Mouse (Mus musculus) mature B cell (primary cell): ENCODE data around the gene Eid2b.

ENCODE experiments used
- in situ Hi-C: fragments of 300-500 bp; cut with MboI; formaldehyde crosslinking; loops from 2 replicates; pipeline ENCODE4 v1.14.3; 2019

Eid2b gene

GRCm38 (mm10) chr7:28301616-28302433, 24.3 kb downstream of the Eid2b start, which contains the start of gene Dll3:
Gene Dll3 (minus strand): TSS chr7:28302238.
- in situ Hi-C loops: no loop called here

- in situ Hi-C loops: no loop called here
Observed at GRCm38 (mm10) chr7:28305641-28306040, 28.1 kb downstream of the Eid2b start.

- in situ Hi-C loops: no loop called here
Observed at GRCm38 (mm10) chr7:28306216-28306615, 28.7 kb downstream of the Eid2b start.

GRCm38 (mm10) chr7:28309737-28310136, 32.2 kb downstream of the Eid2b start:
- in situ Hi-C loops: no loop called here

GRCm38 (mm10) chr7:28311151-28311925, 33.8 kb downstream of the Eid2b start:
- in situ Hi-C loops: no loop called here

GRCm38 (mm10) chr7:28311926-28312543, 34.5 kb downstream of the Eid2b start, which contains the start of gene Timm50:
Gene Timm50 (minus strand): TSS chr7:28312072.
- in situ Hi-C loops: no loop called here

GRCm38 (mm10) chr7:28318036-28318435, 40.5 kb downstream of the Eid2b start:
- in situ Hi-C loops: no loop called here

- in situ Hi-C loops: no loop called here
Observed at GRCm38 (mm10) chr7:28318714-28319113, 41.2 kb downstream of the Eid2b start.

- in situ Hi-C loops: no loop called here
Observed at GRCm38 (mm10) chr7:28321974-28322720, 44.6 kb downstream of the Eid2b start.

- in situ Hi-C loops: no loop called here
Observed at GRCm38 (mm10) chr7:28325293-28325692, 47.8 kb downstream of the Eid2b start.

GRCm38 (mm10) chr7:28326457-28326856, 48.9 kb downstream of the Eid2b start:
- in situ Hi-C loops: no loop called here

GRCm38 (mm10) chr7:28328260-28328659, 50.7 kb downstream of the Eid2b start:
- in situ Hi-C loops: no loop called here
